Mouse (Mus musculus) hindlimb bud, embryonic 11.5 days (tissue): ENCODE data around the gene Cacng8.
"Not testable (repeated sequence)": the region's sequence is repeated elsewhere in the genome, so short reads cannot be mapped to it uniquely, and the experiment has no call there.

Experiments used
- DNase-seq: peaks from one replicate; pipeline ENCODE4 v3.0.0-alpha.2; 2012; ENCODE audit warnings: low read depth, low spot score; ENCODE audit errors: extremely low spot score

The Cacng8 gene

GRCm38 (mm10) chr7:3386036-3386730, 4.3 kb upstream of the Cacng8 start:
- no peak for DNase-seq

GRCm38 (mm10) chr7:3387761-3388160, 2.7 kb upstream of the Cacng8 start:
- DNase-seq = no peak

GRCm38 (mm10) chr7:3388885-3389284, 1.6 kb upstream of the Cacng8 start:
- no peak for DNase-seq

GRCm38 (mm10) chr7:3389444-3390412, 755 bp upstream of the Cacng8 start:
- DNase-seq = no peak

GRCm38 (mm10) chr7:3391081-3391451, 583 bp downstream of the Cacng8 start:
- DNase-seq = no peak

- no peak for DNase-seq
Observed at GRCm38 (mm10) chr7:3391809-3392208, 1.3 kb downstream of the Cacng8 start.

GRCm38 (mm10) chr7:3397355-3397754, 6.9 kb downstream of the Cacng8 start:
- DNase-seq = no peak

- DNase-seq = no peak
Observed at GRCm38 (mm10) chr7:3397797-3398196, 7.3 kb downstream of the Cacng8 start.

GRCm38 (mm10) chr7:3398363-3398762, 7.9 kb downstream of the Cacng8 start:
- DNase-seq = not testable (repeated sequence)

- no peak for DNase-seq
Observed at GRCm38 (mm10) chr7:3399937-3400336, 9.5 kb downstream of the Cacng8 start.

GRCm38 (mm10) chr7:3409729-3410520, 19.4 kb downstream of the Cacng8 start:
- no peak for DNase-seq

- peak; percentile 49 for DNase-seq
Observed at GRCm38 (mm10) chr7:3411160-3411941, 20.9 kb downstream of the Cacng8 start.

- DNase-seq = no peak
Observed at GRCm38 (mm10) chr7:3412036-3412435, 21.6 kb downstream of the Cacng8 start.

- no peak for DNase-seq
Observed at GRCm38 (mm10) chr7:3414888-3415287, 24.4 kb downstream of the Cacng8 start.

GRCm38 (mm10) chr7:3415378-3415777, 24.9 kb downstream of the Cacng8 start:
- DNase-seq = no peak

- DNase-seq = no peak
Observed at GRCm38 (mm10) chr7:3419941-3420340, 29.5 kb downstream of the Cacng8 start.

- DNase-seq = no peak
Observed at GRCm38 (mm10) chr7:3420466-3420865, 30.0 kb downstream of the Cacng8 start.

- DNase-seq = no peak
Observed at GRCm38 (mm10) chr7:3421297-3421696, 30.8 kb downstream of the Cacng8 start.

- no peak for DNase-seq
Observed at GRCm38 (mm10) chr7:3422051-3422450, 31.6 kb downstream of the Cacng8 start.

- no peak for DNase-seq
Observed at GRCm38 (mm10) chr7:3423430-3423829, 32.9 kb downstream of the Cacng8 start.
